Mouse (Mus musculus): Measurements from ENCODE around the gene Paqr7. TPM values are rescaled to one million over a fixed set of nuclear protein-coding genes. Genes with fewer than 3 reads are reported as not detected.

Gene Paqr7
- 1.5 TPM for polyA plus RNA-seq (2014; fragmentation: Illumina TruSeq; extraction: RNeasy Lipid Tissue Mini Kit (QIAGEN cat#74804); ENCODE audit: low read depth, low replicate concordance)

DNA sequence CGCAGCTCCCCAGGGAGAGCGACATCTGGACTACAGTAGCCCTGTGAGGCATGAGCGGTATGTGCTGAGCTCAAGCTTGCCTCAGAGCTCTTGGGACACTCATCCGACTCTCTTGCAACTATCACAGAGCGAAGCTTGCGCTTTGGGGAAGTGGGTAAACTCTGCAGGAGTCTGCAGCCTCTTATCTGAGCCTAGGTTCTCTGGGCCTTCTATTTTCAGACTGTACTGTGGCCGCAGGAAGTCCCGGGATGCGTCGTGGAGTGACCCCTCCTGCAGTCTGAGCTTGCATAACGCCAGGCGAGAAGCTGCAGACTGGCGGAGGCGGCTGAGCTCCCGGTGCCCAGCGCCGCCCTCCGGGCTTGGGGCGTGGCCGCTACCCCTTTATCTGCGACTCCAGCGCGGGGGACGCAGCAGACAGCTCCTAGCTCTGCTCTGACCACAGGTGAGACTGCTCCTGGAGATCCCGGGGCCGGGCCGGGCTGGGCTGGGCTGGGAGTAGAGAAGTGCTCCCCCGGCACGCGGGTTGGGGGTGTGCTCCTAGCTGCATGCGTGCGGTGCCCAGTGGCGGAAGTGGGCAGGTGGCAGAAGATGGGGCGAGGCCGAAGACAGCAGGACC is at the start of gene Paqr7:
Gene Paqr7 (plus strand): TSS at position 103 of the 616 bp plus-strand sequence.

DNA sequence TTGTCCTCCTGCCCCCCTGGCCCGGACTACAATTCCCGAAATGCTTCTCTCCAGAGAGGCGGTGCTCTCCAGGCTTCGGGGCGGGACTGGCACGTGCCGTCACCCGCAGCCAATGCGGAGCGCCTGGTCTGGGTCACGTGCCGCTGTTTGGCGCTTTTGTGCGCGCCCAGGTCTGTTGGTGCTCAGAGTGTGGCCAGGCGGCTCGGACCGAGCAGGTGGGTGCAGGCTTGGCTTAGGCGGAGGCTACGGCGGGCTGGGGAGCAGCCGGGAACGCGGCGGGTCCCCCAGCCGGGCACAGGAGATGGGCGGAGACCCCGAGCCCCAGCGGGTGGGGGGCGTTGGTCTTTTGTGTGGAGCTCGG is 28.3 kb upstream of the Paqr7 start, which contains the start of gene Stmn1:
Gene Stmn1 (plus strand): TSS at position 106 of the 361 bp plus-strand sequence.

GRCm38 (mm10) chr4:134510845-134511411 is 14.4 kb downstream of the Paqr7 start, which contains the start of gene Aunip:
Aunip (plus strand) TSS chr4:134510999.

GRCm38 (mm10) chr4:134534932-134535786 is 38.7 kb downstream of the Paqr7 start, which contains the start of gene Mtfr1l:
Mtfr1l (minus strand) TSS chr4:134535387.

DNA sequence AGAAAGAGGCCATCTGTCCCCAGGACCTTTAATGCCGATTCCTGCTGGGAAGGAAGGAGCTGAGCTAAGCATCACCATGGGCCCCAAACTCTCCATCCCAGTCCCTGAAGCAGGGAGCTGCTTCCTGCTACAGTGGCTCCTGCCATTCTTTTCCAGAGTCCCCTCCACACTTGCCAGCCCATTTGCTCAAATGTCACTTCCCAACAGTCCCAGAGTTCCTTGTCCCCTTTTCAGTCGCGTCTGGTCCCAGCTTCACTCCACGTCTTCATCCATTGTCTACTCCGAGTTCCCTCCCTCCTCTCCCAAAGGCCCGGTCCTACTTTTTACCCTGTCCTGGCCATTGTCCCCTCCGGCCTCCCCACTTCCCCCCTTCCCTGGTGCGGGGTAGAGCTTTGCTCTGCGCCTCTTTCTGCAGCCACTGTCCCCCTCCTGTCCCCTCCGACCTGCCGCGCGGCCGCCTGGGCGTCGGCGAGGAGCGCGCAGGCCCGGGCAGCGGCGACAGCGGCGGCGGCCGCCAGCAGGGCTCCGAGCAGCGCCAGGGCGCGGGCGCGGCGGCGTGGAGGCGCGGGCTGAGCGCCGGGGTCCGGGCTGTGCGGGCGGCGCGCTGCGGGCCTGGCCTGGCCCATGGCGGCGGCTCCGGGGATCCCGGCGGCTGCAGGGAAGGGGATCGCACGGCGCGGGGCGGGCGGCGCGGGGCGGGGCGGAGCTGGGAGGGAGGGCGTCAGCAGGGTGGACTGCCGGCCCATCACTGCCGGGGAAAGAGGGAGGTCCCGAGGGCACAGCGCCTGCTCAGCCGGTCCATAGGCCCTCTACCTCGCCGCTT is 55.2 kb downstream of the Paqr7 start, which contains the start of gene Selenon:
Gene Selenon (minus strand): TSS at position 673 of the 823 bp plus-strand sequence.

Other genes starting within 250 kb of the Paqr7 start
- not detected for gene Gm30191, start 249.8 kb upstream of the Paqr7 start, polyA plus RNA-seq (2014; fragmentation: Illumina TruSeq; extraction: RNeasy Lipid Tissue Mini Kit (QIAGEN cat#74804); ENCODE audit: low read depth, low replicate concordance)
- not detected for gene Grrp1, start 242.6 kb upstream of the Paqr7 start, polyA plus RNA-seq (2014; fragmentation: Illumina TruSeq; extraction: RNeasy Lipid Tissue Mini Kit (QIAGEN cat#74804); ENCODE audit: low read depth, low replicate concordance)
- 35.7 TPM for gene Pdik1l, start 208.8 kb upstream of the Paqr7 start, polyA plus RNA-seq (2014; fragmentation: Illumina TruSeq; extraction: RNeasy Lipid Tissue Mini Kit (QIAGEN cat#74804); ENCODE audit: low read depth, low replicate concordance)
- not detected for gene Trim63, start 181.6 kb upstream of the Paqr7 start, polyA plus RNA-seq (2014; fragmentation: Illumina TruSeq; extraction: RNeasy Lipid Tissue Mini Kit (QIAGEN cat#74804); ENCODE audit: low read depth, low replicate concordance)
- gene Slc30a2, start 153.5 kb upstream of the Paqr7 start, polyA plus RNA-seq (2014; fragmentation: Illumina TruSeq; extraction: RNeasy Lipid Tissue Mini Kit (QIAGEN cat#74804); ENCODE audit: low read depth, low replicate concordance) = 0.13 TPM
- gene Extl1, start 112.8 kb upstream of the Paqr7 start, polyA plus RNA-seq (2014; fragmentation: Illumina TruSeq; extraction: RNeasy Lipid Tissue Mini Kit (QIAGEN cat#74804); ENCODE audit: low read depth, low replicate concordance) = 0.09 TPM
- 22.4 TPM for gene Pafah2, start 100.4 kb upstream of the Paqr7 start, polyA plus RNA-seq (2014; fragmentation: Illumina TruSeq; extraction: RNeasy Lipid Tissue Mini Kit (QIAGEN cat#74804); ENCODE audit: low read depth, low replicate concordance)
- gene Stmn1, start 28.4 kb upstream of the Paqr7 start, polyA plus RNA-seq (2014; fragmentation: Illumina TruSeq; extraction: RNeasy Lipid Tissue Mini Kit (QIAGEN cat#74804); ENCODE audit: low read depth, low replicate concordance) = 90.8 TPM
- 0.95 TPM for gene Aunip, start 14.3 kb downstream of the Paqr7 start, polyA plus RNA-seq (2014; fragmentation: Illumina TruSeq; extraction: RNeasy Lipid Tissue Mini Kit (QIAGEN cat#74804); ENCODE audit: low read depth, low replicate concordance)
- 29.6 TPM for gene Mtfr1l, start 38.7 kb downstream of the Paqr7 start, polyA plus RNA-seq (2014; fragmentation: Illumina TruSeq; extraction: RNeasy Lipid Tissue Mini Kit (QIAGEN cat#74804); ENCODE audit: low read depth, low replicate concordance)
- 1.2 TPM for gene Selenon, start 55.5 kb downstream of the Paqr7 start, polyA plus RNA-seq (2014; fragmentation: Illumina TruSeq; extraction: RNeasy Lipid Tissue Mini Kit (QIAGEN cat#74804); ENCODE audit: low read depth, low replicate concordance)
- gene Man1c1, start 207.6 kb downstream of the Paqr7 start, polyA plus RNA-seq (2014; fragmentation: Illumina TruSeq; extraction: RNeasy Lipid Tissue Mini Kit (QIAGEN cat#74804); ENCODE audit: low read depth, low replicate concordance) = 1.7 TPM